10 mouse cellular contexts compared by ENCODE assay signal in genomic region chr16:64907112-64907511, GRCm38 (mm10). TPM values are rescaled to one million over a fixed set of nuclear protein-coding genes. Genes with fewer than 3 reads are reported as not detected.
DNase-seq lines count a peak whose midpoint lies in the region; ATAC-seq lines count a peak whose summit lies in the region.
"Had no signal": no experiment of that assay in that cellular context is flagged by ENCODE, and none has a peak within 500 bp of the region (broad histone marks: within the 10 kb centered on the region; RNA-seq: fewer than 3 reads in every experiment).

No protein-coding gene starts in this region.

- intact Hi-C loops in heart, postnatal 10 days (cut with DNase I), result no loop called here

- H3K4me1 ChIP-seq in heart, embryonic 10.5 days, result no peaks in the 10 kb centered on the region
- H3K4me1 ChIP-seq: embryonic facial prominence, embryonic 12.5 days; heart, embryonic 13.5 days; stomach, embryonic 15.5 days had no signal

- H3K4me3 ChIP-seq in heart, embryonic 10.5 days, result no peak overlapping the region
- H3K4me3 ChIP-seq: embryonic facial prominence, embryonic 12.5 days; heart, embryonic 13.5 days; stomach, embryonic 15.5 days had no signal

- no peaks in the 10 kb centered on the region for H3K9me3 ChIP-seq in heart, embryonic 10.5 days
- H3K9me3 ChIP-seq: embryonic facial prominence, embryonic 12.5 days; heart, embryonic 13.5 days; stomach, embryonic 15.5 days had no signal

- peak; percentile 21 to 31 for DNase-seq in heart, postnatal 10 days
- no peak for DNase-seq in heart, embryonic 10.5 days (ENCODE audit: low spot score)
- peak; percentile 14 for DNase-seq in lung, postnatal 25 days (ENCODE audit: low spot score)
- DNase-seq in lung, postnatal 4 days, result no peak
- DNase-seq in NIH3T3 (ENCODE audit: low read depth), result peak; percentile 49
- DNase-seq in lung, postnatal 36 days, result peak; percentile 16

- no peak overlapping the region for H3K27ac ChIP-seq in heart, embryonic 10.5 days
- H3K27ac ChIP-seq: embryonic facial prominence, embryonic 12.5 days; heart, embryonic 13.5 days; stomach, embryonic 15.5 days had no signal

- WGBS in heart, embryonic 10.5 days, result 36% methylated on average over 3 of the region's 3 CpGs

- no peaks in the 10 kb centered on the region for H3K27me3 ChIP-seq in heart, embryonic 10.5 days (ENCODE audit: insufficient read depth, poor library complexity, severe bottlenecking)
- H3K27me3 ChIP-seq: embryonic facial prominence, embryonic 12.5 days; heart, embryonic 13.5 days; stomach, embryonic 15.5 days had no signal

- no peak for ATAC-seq in granulocyte monocyte progenitor cell, adult 5-6 weeks (replicated peaks; ENCODE audit: poor library complexity, severe bottlenecking)

- H3K36me3 ChIP-seq in heart, embryonic 10.5 days, result no peaks in the 10 kb centered on the region
- H3K36me3 ChIP-seq: embryonic facial prominence, embryonic 12.5 days; heart, embryonic 13.5 days; stomach, embryonic 15.5 days had no signal

RNA-seq across cellular contexts. Expression of gene Cggbp1, which starts 55.3 kb away (rescaled TPM):
- total RNA-seq in heart, postnatal 10 days (2021), result 10 to 100 TPM; 55.4 to 56.4 TPM
- polyA plus RNA-seq in heart, embryonic 10.5 days (2016; fragmentation: Nextera tagmentation; extraction: Ambion mirVana), result 63.7 and 67.6 TPM in 2 replicates
- 92.2 and 92.9 TPM in 2 replicates for total RNA-seq in granulocyte monocyte progenitor cell, adult 5-6 weeks (2014; fragmentation: Nextera tagmentation)
- total RNA-seq in granulocyte monocyte progenitor cell, adult 5-6 weeks (2017), result 80.2 and 99.7 TPM in 2 replicates

RNA-seq across cellular contexts. Expression of gene Zfp654, which starts 55.7 kb away (rescaled TPM):
- 10 to 100 TPM in 1 of 2 experiments, 1 to 10 TPM in 1; 9.9 to 10.2 TPM for total RNA-seq in heart, postnatal 10 days (2021)
- polyA plus RNA-seq in heart, embryonic 10.5 days (2016; fragmentation: Nextera tagmentation; extraction: Ambion mirVana), result 6.6 and 7.0 TPM in 2 replicates
- 11.4 and 13.0 TPM in 2 replicates for total RNA-seq in granulocyte monocyte progenitor cell, adult 5-6 weeks (2014; fragmentation: Nextera tagmentation)
- total RNA-seq in granulocyte monocyte progenitor cell, adult 5-6 weeks (2017), result 14.8 and 16.6 TPM in 2 replicates

Comparison
In these comparisons a context has a peak if more than half of its experiments do, and no peak if none do; other contexts are left out.
1. DNase-seq: peak in heart, postnatal 10 days (2 of 2), lung, postnatal 25 days (single experiment), NIH3T3 (single experiment) and lung, postnatal 36 days (single experiment); none in heart, embryonic 10.5 days (single experiment) and lung, postnatal 4 days (0 of 2).